Mouse (Mus musculus) C2C12 (cell line): Measurements from ENCODE around the gene Col23a1.

Source experiments
- CTCF ChIP-seq: IDR thresholded peaks from one replicate; pipeline ENCODE4 v1.5.1; 2011; ENCODE audit not compliant: control insufficient read depth, insufficient read depth, insufficient read length
- MAX ChIP-seq: IDR thresholded peaks from one replicate; pipeline ENCODE4 v1.6.1; 2011; ENCODE audit warnings: mild to moderate bottlenecking, control low read depth
- MYOD1 ChIP-seq: IDR thresholded peaks from one replicate; pipeline ENCODE4 v1.6.1; 2011; ENCODE audit warnings: low read depth; ENCODE audit not compliant: control insufficient read depth, insufficient read length
- MYOG ChIP-seq: IDR thresholded peaks from one replicate; pipeline ENCODE4 v1.6.1; 2011; ENCODE audit not compliant: control insufficient read depth, insufficient read length; ENCODE audit errors: extremely low read depth
- USF1 ChIP-seq: IDR thresholded peaks from one replicate; pipeline ENCODE4 v1.6.1; 2011; ENCODE audit warnings: low read depth, mild to moderate bottlenecking, control low read depth, moderate library complexity

GRCm38 (mm10) chr11:51302396-51302795 is 12.7 kb downstream of the Col23a1 start:
- TF ChIP-seq CTCF (no peak), USF1 (no peak), MAX (no peak), MYOD1 (no peak), MYOG (no peak)
